ENCODE assay signal across 27 mouse cellular contexts in the genomic region with DNA sequence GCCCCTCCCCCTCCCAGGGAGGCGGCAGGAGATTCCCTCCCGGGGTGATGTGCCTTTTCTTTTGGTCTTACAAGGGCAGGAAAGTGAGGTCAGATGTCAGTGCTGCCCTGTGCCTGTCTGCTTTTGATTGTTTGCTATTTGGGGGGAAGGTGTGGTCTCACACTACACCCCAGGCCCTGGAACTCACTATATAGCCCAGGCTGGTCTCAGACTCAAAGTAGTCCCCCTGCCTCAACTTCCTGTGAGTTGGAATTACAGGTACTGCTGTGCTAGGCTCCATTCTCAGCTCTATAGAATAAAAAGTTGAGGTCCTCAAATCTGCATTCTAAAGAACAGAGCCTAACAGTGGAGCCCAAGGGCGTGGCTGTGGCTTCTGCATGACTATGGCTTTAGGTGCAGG. TPM values are rescaled to one million over a fixed set of nuclear protein-coding genes. Genes with fewer than 3 reads are reported as not detected.
"Had no signal": no experiment of that assay in that cellular context is flagged by ENCODE, and none has a peak within 500 bp of the region (broad histone marks: within the 10 kb centered on the region; RNA-seq: fewer than 3 reads in every experiment).

No protein-coding gene starts in this region.

- H3K27ac ChIP-seq: gastrocnemius, adult 2 months; heart, embryonic 10.5 days; hindbrain, embryonic 10.5 days; hindbrain, embryonic 12.5 days; hindbrain, embryonic 14.5 days; intestine, embryonic 15.5 days; limb, embryonic 13.5 days; limb, embryonic 15.5 days; liver, embryonic 12.5 days; liver, embryonic 14.5 days had no signal

- H3K9me3 ChIP-seq: heart, embryonic 10.5 days; heart, embryonic 12.5 days; hindbrain, embryonic 10.5 days; hindbrain, embryonic 12.5 days; intestine, embryonic 15.5 days; limb, embryonic 13.5 days; limb, embryonic 15.5 days; liver, embryonic 12.5 days had no signal

- DNase-seq: gastrocnemius, adult 2 months; gastrocnemius, postnatal 10 days; gastrocnemius, postnatal 25 days; heart, adult 18-20 months; heart, postnatal 10 days; heart, postnatal 4 days; kidney, adult 18-20 months; kidney, adult 8-10 months; kidney, postnatal 10 days; kidney, postnatal 25 days; kidney, postnatal 4 days; layer of hippocampus, adult 9-11 months; layer of hippocampus, postnatal 36 days; left cerebral cortex, postnatal 4 days had no signal

- H3K4me3 ChIP-seq: gastrocnemius, adult 2 months; heart, embryonic 10.5 days; heart, embryonic 12.5 days; hindbrain, embryonic 10.5 days; hindbrain, embryonic 12.5 days; intestine, embryonic 15.5 days; limb, embryonic 13.5 days; limb, embryonic 15.5 days; liver, embryonic 12.5 days had no signal

- H3K4me1 ChIP-seq: heart, embryonic 10.5 days; heart, embryonic 12.5 days; intestine, embryonic 15.5 days; limb, embryonic 13.5 days; limb, embryonic 15.5 days; liver, embryonic 12.5 days had no signal

- H3K27me3 ChIP-seq: heart, embryonic 12.5 days; hindbrain, embryonic 12.5 days; intestine, embryonic 15.5 days; limb, embryonic 13.5 days; limb, embryonic 15.5 days; liver, embryonic 12.5 days had no signal

- H3K9ac ChIP-seq: heart, embryonic 12.5 days; hindbrain, embryonic 12.5 days; hindbrain, embryonic 14.5 days; intestine, embryonic 15.5 days; limb, embryonic 13.5 days; limb, embryonic 15.5 days; liver, embryonic 12.5 days; liver, embryonic 14.5 days had no signal

RNA-seq across cellular contexts. Expression of gene Slc29a4, which starts 24.4 kb away (rescaled TPM):
- total RNA-seq: gastrocnemius, adult 2 months; granulocyte monocyte progenitor cell, adult 5-6 weeks; liver, adult 2 months had no signal

RNA-seq across cellular contexts. Expression of gene Mmd2, which starts 59.3 kb away (rescaled TPM):
- total RNA-seq: gastrocnemius, adult 2 months; gastrocnemius, postnatal 25 days; granulocyte monocyte progenitor cell, adult 5-6 weeks had no signal
- polyA plus RNA-seq: inflammation-experienced regulatory T-cells, adult 6 months had no signal
